Mouse (Mus musculus): ENCODE results near the gene Mrpl34. TPM values are rescaled to one million over a fixed set of nuclear protein-coding genes. Genes with fewer than 3 reads are reported as not detected.

Mrpl34 gene
- total and polyA plus RNA-seq, 2 experiments from 2014 or later: 75.0 to 145 TPM

GRCm38 (mm10) chr8:71474785-71475701, 10.3 kb downstream of the Mrpl34 start:
- H3K4me2 ChIP-seq (ENCODE audit: low read depth): peak overlapping the region; percentile 88; the same call in 1 of the 2 replicates
- DNase-seq (no peak), ATAC-seq (no peak)
- H3K36me3 ChIP-seq (ENCODE audit: insufficient read depth): peaks cover 57% of the 10 kb centered on the region
- no peaks in the 10 kb centered on the region for H3K27me3 ChIP-seq (ENCODE audit: insufficient read depth, low read length)
- no peak for TF ChIP-seq CTCF (IDR thresholded peaks at IDR 0.05; ENCODE audit: low read depth)
- no peaks in the 10 kb centered on the region for H3K9me3 ChIP-seq (ENCODE audit: low read length)
- H3K27ac ChIP-seq (ENCODE audit: low read depth, low read length): 0 out of 2 replicates have a peak overlapping the region, but pooled peaks have one; percentile 3
- no peak overlapping the region for H3K4me3 ChIP-seq (ENCODE audit: low read depth, low read length)
- WGBS: 85% methylated on average over 25 of the region's 25 CpGs
- H3K4me1 ChIP-seq (ENCODE audit: insufficient read depth): peaks cover 9% of the 10 kb centered on the region
- no peak overlapping the region for H3K9ac ChIP-seq

DNA sequence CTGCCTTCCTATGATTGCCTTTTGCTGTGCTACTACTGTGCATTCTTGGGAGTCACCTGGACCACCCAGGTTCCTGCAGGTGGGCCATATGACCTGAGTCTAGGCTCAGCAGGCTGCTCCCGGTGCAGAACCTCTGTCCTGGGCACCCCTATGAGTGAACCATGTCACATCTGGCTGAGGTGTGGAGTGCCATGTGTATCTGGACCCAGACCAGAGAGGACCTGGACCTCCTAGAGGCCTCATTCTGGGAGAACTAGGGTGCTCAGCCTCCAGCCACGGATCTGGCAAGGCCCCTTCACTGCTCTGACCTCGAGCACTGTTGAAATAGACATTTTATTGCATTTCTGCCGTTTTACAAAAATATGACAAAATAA, 10.9 kb downstream of the Mrpl34 start:
- ATAC-seq: no peak
- peak overlapping the region; percentile 68 for H3K9ac ChIP-seq

GRCm38 (mm10) chr8:71476099-71476940, 11.6 kb downstream of the Mrpl34 start:
- Histone ChIP-seq H3K36me3 (ENCODE audit: insufficient read depth) (peaks cover 66% of the 10 kb centered on the region), H3K9me3 (ENCODE audit: low read length) (no peaks in the 10 kb centered on the region), H3K4me1 (ENCODE audit: insufficient read depth) (peaks cover 5% of the 10 kb centered on the region), H3K4me2 (ENCODE audit: low read depth) (peak overlapping the region; percentile 88), H3K27ac (ENCODE audit: low read depth, low read length) (peak overlapping the region; percentile 91), H3K27me3 (ENCODE audit: insufficient read depth, low read length) (no peaks in the 10 kb centered on the region), H3K9ac (peak overlapping the region; percentile 68), H3K4me3 (ENCODE audit: low read depth, low read length) (peak overlapping the region; percentile 55)
- peak; percentile 28; the same call in 1 of the 2 replicates for TF ChIP-seq CTCF (IDR thresholded peaks at IDR 0.05; ENCODE audit: low read depth)
- peak; percentile 82 for ATAC-seq
- DNase-seq: peak; percentile 88
- under 1% methylated on average over 91 of the region's 121 CpGs for WGBS

More for the DNA sequence above, 10.9 kb downstream of the Mrpl34 start:
- Histone ChIP-seq H3K4me1 (ENCODE audit: insufficient read depth) (peaks cover 5% of the 10 kb centered on the region), H3K9me3 (ENCODE audit: low read length) (no peaks in the 10 kb centered on the region), H3K4me2 (ENCODE audit: low read depth) (peak overlapping the region; percentile 88), H3K27ac (ENCODE audit: low read depth, low read length) (peak overlapping the region; percentile 91), H3K27me3 (ENCODE audit: insufficient read depth, low read length) (no peaks in the 10 kb centered on the region), H3K4me3 (ENCODE audit: low read depth, low read length) (peak overlapping the region; percentile 55), H3K36me3 (ENCODE audit: insufficient read depth) (peaks cover 64% of the 10 kb centered on the region)
- no peak for TF ChIP-seq CTCF (IDR thresholded peaks at IDR 0.05; ENCODE audit: low read depth)
- WGBS: 31% methylated on average over 4 of the region's 4 CpGs
- DNase-seq: peak; percentile 36

- peak overlapping the region; percentile 88 for H3K4me2 ChIP-seq (ENCODE audit: low read depth)
- ATAC-seq (peak; percentile 55), DNase-seq (peak; percentile 70)
- H3K36me3 ChIP-seq (ENCODE audit: insufficient read depth): peaks cover 66% of the 10 kb centered on the region
- H3K9ac ChIP-seq: peak overlapping the region; percentile 68; the same call in 1 of the 2 replicates
- peak; percentile 68 for TF ChIP-seq CTCF (IDR thresholded peaks at IDR 0.05; ENCODE audit: low read depth)
- H3K4me1 ChIP-seq (ENCODE audit: insufficient read depth): peaks cover 5% of the 10 kb centered on the region
- H3K27ac ChIP-seq (ENCODE audit: low read depth, low read length): peak overlapping the region; percentile 91
- H3K4me3 ChIP-seq (ENCODE audit: low read depth, low read length): peak overlapping the region; percentile 55
- H3K9me3 ChIP-seq (ENCODE audit: low read length): no peaks in the 10 kb centered on the region
- 36% methylated on average over 14 of the region's 14 CpGs for WGBS
- H3K27me3 ChIP-seq (ENCODE audit: insufficient read depth, low read length): no peaks in the 10 kb centered on the region
These were observed 12.6 kb downstream of the Mrpl34 start for GRCm38 (mm10) chr8:71477196-71477845.

DNA sequence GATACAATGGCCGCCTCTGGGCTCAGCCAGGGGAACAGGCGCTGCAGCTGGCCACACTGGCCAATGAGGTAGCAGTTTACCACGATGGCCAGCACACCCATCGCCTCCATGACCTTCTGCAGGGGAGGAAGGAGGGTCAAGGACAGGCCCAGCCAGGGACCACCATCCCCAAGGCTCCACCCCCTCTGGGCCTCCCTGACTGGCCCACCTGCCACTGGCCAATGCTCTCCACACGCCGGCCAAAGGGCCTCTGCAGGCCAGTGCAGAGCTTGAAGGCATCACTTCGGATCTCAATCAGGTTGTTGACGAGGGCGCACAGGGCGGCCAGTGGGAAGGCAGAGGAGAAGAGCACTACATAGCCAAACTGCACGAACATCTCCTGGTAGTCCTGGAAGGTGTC, 14.2 kb downstream of the Mrpl34 start:
- ATAC-seq (no peak), DNase-seq (no peak)
- Histone ChIP-seq H3K9ac (no peak overlapping the region), H3K4me3 (ENCODE audit: low read depth, low read length) (no peak overlapping the region), H3K4me1 (ENCODE audit: insufficient read depth) (peaks cover 5% of the 10 kb centered on the region), H3K27ac (ENCODE audit: low read depth, low read length) (no peak overlapping the region), H3K4me2 (ENCODE audit: low read depth) (no peak overlapping the region), H3K36me3 (ENCODE audit: insufficient read depth) (peaks cover 57% of the 10 kb centered on the region), H3K27me3 (ENCODE audit: insufficient read depth, low read length) (no peaks in the 10 kb centered on the region), H3K9me3 (ENCODE audit: low read length) (no peaks in the 10 kb centered on the region)
- no peak for TF ChIP-seq CTCF (IDR thresholded peaks at IDR 0.05; ENCODE audit: low read depth)
- WGBS: 94% methylated on average over 11 of the region's 11 CpGs

DNA sequence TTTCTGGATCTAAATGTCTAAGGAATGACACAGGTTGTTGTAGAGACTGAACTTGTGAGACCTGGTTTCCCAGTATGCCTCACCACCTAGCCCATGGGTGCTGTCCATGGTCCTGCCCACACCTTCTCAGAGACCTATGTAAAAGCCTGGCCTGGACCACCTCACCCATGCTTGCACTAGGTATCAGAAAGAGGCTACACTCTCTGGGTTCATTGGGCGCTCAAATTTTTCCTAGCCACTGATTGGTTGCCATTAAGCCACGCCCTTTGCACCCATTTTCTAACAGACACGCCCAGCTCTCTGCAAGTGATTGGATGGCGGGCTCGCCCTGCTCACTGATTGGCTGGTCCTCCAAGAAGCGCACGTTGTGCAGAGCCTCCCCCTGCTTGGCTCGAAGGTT, 19.2 kb downstream of the Mrpl34 start:
- no peak for TF ChIP-seq CTCF (IDR thresholded peaks at IDR 0.05; ENCODE audit: low read depth)
- Histone ChIP-seq H3K4me2 (ENCODE audit: low read depth) (no peak overlapping the region), H3K4me3 (ENCODE audit: low read depth, low read length) (no peak overlapping the region), H3K27me3 (ENCODE audit: insufficient read depth, low read length) (no peaks in the 10 kb centered on the region), H3K9ac (no peak overlapping the region), H3K36me3 (ENCODE audit: insufficient read depth) (peaks cover 43% of the 10 kb centered on the region), H3K4me1 (ENCODE audit: insufficient read depth) (peaks cover 5% of the 10 kb centered on the region; the same call in 1 of the 2 replicates), H3K9me3 (ENCODE audit: low read length) (no peaks in the 10 kb centered on the region), H3K27ac (ENCODE audit: low read depth, low read length) (no peak overlapping the region)
- WGBS: 53% methylated on average over 8 of the region's 8 CpGs
- 0 out of 2 replicates have a peak, but pooled peaks have one; percentile 1 for ATAC-seq
- DNase-seq: no peak

Data from forebrain, postnatal 0 days (tissue).